Mouse (Mus musculus) midbrain, postnatal 0 days (tissue): ENCODE measurements at regions not wholly inside any gene's neighbourhood (a gene's known extent, or its start where the extent isn't known, plus 50 kb on each side); places are given as distances from the start of the nearest gene placed in this dataset.

ENCODE experiments used
- ATAC-seq: fragments of 200-750 bp; cut with Nextera tagmentation; 2 replicates; pipeline ENCODE4 v1.8.0; 2017; ENCODE audit warnings: moderate number of reproducible peaks, mild to moderate bottlenecking, moderate TSS enrichment, moderate library complexity; ENCODE audit not compliant: low FRiP score
- DNase-seq: peaks from one replicate; pipeline ENCODE4 v3.0.0-alpha.2; 2015; ENCODE audit warnings: low spot score
- H3K27ac ChIP-seq: fragments of 300-500 bp; sonication (generic); 2 replicates; pipeline ENCODE4 v1.5.1; 2014; ENCODE audit warnings: low read depth, mild to moderate bottlenecking, low read length, mixed read lengths
- H3K27me3 ChIP-seq: fragments of 300-500 bp; sonication (generic); 2 replicates; pipeline ENCODE4 v1.6.1; 2014; ENCODE audit warnings: low read length, control low read depth, mixed read lengths; ENCODE audit not compliant: insufficient read depth
- H3K36me3 ChIP-seq: fragments of 300-500 bp; sonication (generic); 2 replicates; pipeline ENCODE4 v1.6.1; 2014; ENCODE audit warnings: low read length, control low read depth, mixed read lengths; ENCODE audit not compliant: insufficient read depth
- H3K4me1 ChIP-seq: fragments of 300-500 bp; sonication (generic); 2 replicates; pipeline ENCODE4 v1.6.1; 2014; ENCODE audit warnings: mild to moderate bottlenecking, control low read depth, antibody characterized with exemption, low read length, mixed read lengths; ENCODE audit not compliant: insufficient read depth
- H3K4me2 ChIP-seq: fragments of 300-500 bp; sonication (generic); 2 replicates; pipeline ENCODE4 v1.6.1; 2014; ENCODE audit warnings: low read depth, mild to moderate bottlenecking, low read length, mixed read lengths; ENCODE audit not compliant: poor library complexity, severe bottlenecking
- H3K4me3 ChIP-seq: fragments of 300-500 bp; sonication (generic); 2 replicates; pipeline ENCODE4 v1.5.1; 2014; ENCODE audit warnings: low read depth, mild to moderate bottlenecking, low read length, moderate library complexity
- H3K9ac ChIP-seq: fragments of 300-500 bp; sonication (generic); replicated peaks from 2 replicates; pipeline ENCODE4 v1.6.1; 2014; ENCODE audit warnings: mild to moderate bottlenecking, low read length, moderate library complexity, mixed read lengths; ENCODE audit not compliant: poor library complexity, severe bottlenecking
- H3K9me3 ChIP-seq: fragments of 300-500 bp; sonication (generic); 2 replicates; pipeline ENCODE4 v1.6.1; 2016; ENCODE audit warnings: low read length, control low read depth
- CTCF ChIP-seq: IDR thresholded peaks from 2 replicates; pipeline ENCODE4 v1.5.1; 2016; ENCODE audit warnings: antibody characterized with exemption, mild to moderate bottlenecking
- WGBS: fragments of 180-500 bp; shearing (Covaris S2); extraction: QIAGEN DNeasy Blood & Tissue Kit; methylation state at CpG from one replicate; pipeline ENCODE4 v1.1.7; 2014; 5-methylcytosine and 5-hydroxymethylcytosine counted together

DNA sequence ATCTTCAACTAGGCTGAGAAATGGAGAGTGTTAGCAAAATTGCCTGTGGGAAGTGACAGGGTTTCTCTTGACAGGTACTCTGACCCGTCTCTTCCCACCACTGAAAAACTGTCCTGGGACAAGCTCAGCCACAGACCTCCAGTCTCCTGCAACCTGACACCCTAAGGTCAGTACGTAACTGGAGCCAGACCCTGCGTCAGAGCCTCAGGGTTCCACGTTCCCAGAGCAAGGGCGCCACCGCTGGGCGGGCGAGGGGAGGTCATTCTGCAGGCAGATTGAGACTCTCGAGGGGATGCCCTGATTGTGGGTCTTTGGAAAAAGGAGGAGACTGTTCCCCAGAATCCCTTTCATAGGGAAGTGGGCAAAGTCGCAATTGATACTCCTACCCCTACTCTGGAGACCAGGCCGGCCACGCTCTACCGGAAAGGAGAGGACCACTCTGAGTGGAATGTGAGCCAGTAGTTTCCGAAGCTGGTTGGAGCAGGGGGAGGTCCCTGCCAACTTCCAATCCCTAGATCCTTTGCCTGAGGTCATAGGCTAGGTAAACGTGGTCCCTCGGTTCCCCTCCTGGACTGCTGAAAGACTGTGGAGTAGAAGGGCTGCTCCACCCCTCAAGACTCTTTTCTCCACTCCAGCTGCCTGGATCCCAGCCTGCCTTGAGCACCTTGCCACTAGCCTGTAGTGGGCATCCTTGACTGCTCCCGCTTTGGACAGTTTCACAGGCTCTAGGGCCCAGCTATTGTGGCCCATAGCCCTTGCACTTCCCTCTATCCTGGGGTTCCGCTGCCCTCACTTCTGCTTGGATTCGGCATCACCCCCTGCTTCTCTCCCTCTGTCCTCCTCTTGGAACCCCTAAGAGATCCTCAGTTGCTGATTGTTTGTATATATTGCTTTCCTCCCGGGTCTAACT is 61.0 kb upstream of the Lpcat1 start:
- H3K36me3 ChIP-seq, result no peaks in the 10 kb centered on the region
- WGBS, result 21% methylated on average over 20 of the region's 20 CpGs
- peak; percentile 63 for TF ChIP-seq CTCF
- no peaks in the 10 kb centered on the region for H3K4me1 ChIP-seq
- no peak overlapping the region for H3K4me2 ChIP-seq
- peak; percentile 40 for DNase-seq
- ATAC-seq, result no peak
- H3K27ac ChIP-seq, result no peak overlapping the region
- no peaks in the 10 kb centered on the region for H3K9me3 ChIP-seq
- no peak overlapping the region for H3K4me3 ChIP-seq
- no peak overlapping the region for H3K9ac ChIP-seq
- H3K27me3 ChIP-seq, result peaks cover 13% of the 10 kb centered on the region

DNA sequence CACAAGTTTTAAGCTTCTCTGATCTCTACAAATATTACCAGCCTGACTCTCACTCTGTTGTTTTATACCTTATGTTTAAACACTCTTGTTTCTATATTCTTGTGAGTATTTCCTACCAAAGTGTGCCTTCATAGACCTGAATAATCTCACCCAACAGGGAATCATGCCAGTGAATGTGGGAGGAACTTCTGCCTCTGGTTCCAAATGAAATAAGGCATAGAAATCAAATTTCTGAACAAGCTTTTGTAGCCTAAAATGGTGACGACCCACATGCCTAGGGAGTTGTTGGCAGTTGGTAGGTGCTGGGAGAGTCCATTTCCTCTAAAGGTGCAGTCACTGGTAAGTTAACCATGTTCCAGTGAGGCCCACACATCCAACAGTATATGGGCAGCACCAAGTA is 66.1 kb upstream of the Lpcat1 start:
- Histone ChIP-seq H3K4me2 (no peak overlapping the region), H3K27ac (no peak overlapping the region), H3K9me3 (no peaks in the 10 kb centered on the region), H3K27me3 (peaks cover 10% of the 10 kb centered on the region; the same call in 1 of the 2 replicates), H3K4me3 (no peak overlapping the region), H3K4me1 (no peaks in the 10 kb centered on the region), H3K36me3 (no peaks in the 10 kb centered on the region), H3K9ac (no peak overlapping the region)
- ATAC-seq (no peak), DNase-seq (no peak)
- 91% methylated on average over 1 of the region's 1 CpGs for WGBS
- TF ChIP-seq CTCF, result no peak

DNA sequence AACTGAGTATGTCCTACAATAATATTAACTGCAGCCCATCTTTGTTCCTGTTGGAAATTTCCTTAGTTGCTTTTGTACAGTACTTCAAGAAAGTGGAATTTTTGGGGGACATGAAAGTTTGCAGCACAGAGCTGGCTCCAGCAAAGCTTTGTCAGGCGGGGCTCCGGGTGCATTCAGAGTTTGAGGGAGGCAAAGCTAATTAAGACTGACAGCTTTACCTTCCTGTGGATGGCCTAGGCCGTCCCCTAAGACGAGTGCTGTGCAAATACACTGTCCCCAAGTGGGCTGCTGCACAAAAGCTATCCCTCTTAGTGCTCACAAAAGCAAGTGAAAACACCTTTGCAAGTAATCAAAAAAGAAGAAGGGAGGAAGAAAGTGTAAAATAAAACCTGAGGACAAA is 68.7 kb upstream of the Ndufs6 start:
- H3K27ac ChIP-seq, result no peak overlapping the region
- no peaks in the 10 kb centered on the region for H3K4me1 ChIP-seq
- DNase-seq, result no peak
- H3K9me3 ChIP-seq, result no peaks in the 10 kb centered on the region
- H3K9ac ChIP-seq, result no peak overlapping the region
- no peak overlapping the region for H3K4me2 ChIP-seq
- no peak for ATAC-seq
- no peaks in the 10 kb centered on the region for H3K36me3 ChIP-seq
- H3K4me3 ChIP-seq, result no peak overlapping the region
- 15% methylated on average over 4 of the region's 4 CpGs for WGBS
- no peaks in the 10 kb centered on the region for H3K27me3 ChIP-seq
- no peak for TF ChIP-seq CTCF

DNA sequence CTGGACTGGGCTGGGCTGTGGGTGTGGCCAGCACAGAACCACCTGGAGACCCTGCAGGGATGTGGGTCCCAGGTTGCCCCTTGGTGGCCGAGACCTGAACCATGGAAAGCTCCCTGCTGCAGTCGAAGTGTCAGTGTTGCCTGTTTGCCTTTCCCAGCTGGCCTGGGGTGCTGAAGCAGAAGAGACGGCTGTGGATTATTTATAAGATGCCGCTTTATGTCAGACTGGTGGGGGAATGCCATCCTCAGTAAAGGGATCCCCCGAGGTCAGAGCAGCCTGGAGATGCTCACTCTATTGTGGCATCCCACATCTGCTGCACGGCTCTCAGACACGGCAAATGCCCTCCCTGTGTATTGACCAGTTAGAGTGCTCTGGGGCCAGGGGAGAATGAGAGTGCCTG is 67.5 kb upstream of the Ndufs6 start:
- Histone ChIP-seq H3K36me3 (no peaks in the 10 kb centered on the region), H3K27ac (no peak overlapping the region), H3K4me3 (no peak overlapping the region), H3K9ac (no peak overlapping the region), H3K4me2 (no peak overlapping the region), H3K27me3 (no peaks in the 10 kb centered on the region), H3K9me3 (no peaks in the 10 kb centered on the region), H3K4me1 (no peaks in the 10 kb centered on the region)
- DNase-seq, result no peak
- WGBS, result 56% methylated on average over 7 of the region's 7 CpGs
- TF ChIP-seq CTCF, result no peak
- no peak for ATAC-seq

DNA sequence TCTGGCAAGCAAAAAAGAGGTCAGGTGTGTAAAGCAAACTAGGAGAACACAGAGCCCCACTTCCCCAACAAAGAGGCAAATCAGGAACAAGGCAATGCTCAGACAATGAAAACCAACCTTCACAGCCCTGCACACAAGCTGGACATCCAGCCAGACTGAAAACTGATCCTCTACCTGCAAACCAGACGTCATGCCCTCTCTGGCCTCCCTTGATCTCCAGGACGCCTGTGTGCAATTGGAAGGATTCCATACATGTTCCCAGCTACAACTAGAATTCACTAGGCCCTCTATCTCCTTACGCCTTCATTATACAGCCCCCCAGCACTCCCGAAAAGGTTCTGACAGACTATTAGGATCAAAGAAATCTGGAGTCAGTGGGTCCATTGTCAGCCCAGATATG is 60.7 kb upstream of the Ndufs6 start:
- Histone ChIP-seq H3K4me3 (no peak overlapping the region), H3K4me2 (no peak overlapping the region), H3K27me3 (no peaks in the 10 kb centered on the region), H3K9ac (no peak overlapping the region), H3K4me1 (no peaks in the 10 kb centered on the region), H3K9me3 (no peaks in the 10 kb centered on the region), H3K36me3 (no peaks in the 10 kb centered on the region), H3K27ac (no peak overlapping the region)
- WGBS, result 73% methylated on average over 4 of the region's 4 CpGs
- no peak for ATAC-seq
- no peak for TF ChIP-seq CTCF
- DNase-seq, result no peak

DNA sequence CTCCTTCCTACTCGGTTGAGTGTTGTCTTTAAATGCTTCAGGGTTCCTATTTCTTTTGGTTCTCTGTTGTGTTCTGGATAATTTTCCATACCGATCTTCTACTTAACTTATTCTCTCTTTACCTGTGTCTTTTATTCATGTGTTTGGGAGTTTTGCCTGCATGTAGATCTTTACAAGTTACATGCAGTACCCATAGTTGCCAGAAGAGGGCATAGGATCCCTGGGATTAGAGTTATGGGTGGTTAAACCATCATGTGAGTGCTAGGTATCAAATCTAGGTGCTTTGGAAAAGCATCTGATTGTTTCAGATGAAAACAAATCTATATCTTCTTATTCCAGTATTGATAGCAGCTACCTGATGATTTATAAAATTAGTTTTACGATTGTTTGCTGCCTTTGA is 55.2 kb upstream of the Ndufs6 start:
- Histone ChIP-seq H3K9me3 (no peaks in the 10 kb centered on the region), H3K4me1 (no peaks in the 10 kb centered on the region), H3K4me2 (no peak overlapping the region), H3K36me3 (no peaks in the 10 kb centered on the region), H3K27me3 (no peaks in the 10 kb centered on the region), H3K27ac (no peak overlapping the region), H3K9ac (no peak overlapping the region), H3K4me3 (no peak overlapping the region)
- DNase-seq (no peak), ATAC-seq (no peak)
- WGBS, result 77% methylated on average over 3 of the region's 3 CpGs
- TF ChIP-seq CTCF, result peak; percentile 53
